Mouse (Mus musculus): ENCODE data around the gene Extl2. TPM values are rescaled to one million over a fixed set of nuclear protein-coding genes. Genes with fewer than 3 reads are reported as not detected.

Gene Extl2
- polyA plus RNA-seq, 1 experiment from 2014 or later: 13.1 TPM

Other genes starting within 250 kb of the Extl2 start
- gene Dph5, start 119.6 kb upstream of the Extl2 start, polyA plus RNA-seq (2018): 7.9 to 18.8 TPM (median 12.9 TPM) in 3 replicates
- gene Slc30a7, start 56 bp upstream of the Extl2 start, polyA plus RNA-seq (2018): 11.5 to 24.3 TPM (median 16.0 TPM) in 3 replicates
- gene Vcam1, start 122.2 kb downstream of the Extl2 start, polyA plus RNA-seq (2018): 6.6 to 19.8 TPM (median 15.5 TPM) in 3 replicates
- not detected in 3 replicates for gene Gpr88, start 246.0 kb downstream of the Extl2 start, polyA plus RNA-seq (2018)